Mouse (Mus musculus) right cerebral cortex, postnatal 25 days (tissue): ENCODE measurements around the gene Mipep.

Experiments used
- DNase-seq: peaks from one replicate; pipeline ENCODE4 v3.0.0; 2022

Mipep gene

DNA sequence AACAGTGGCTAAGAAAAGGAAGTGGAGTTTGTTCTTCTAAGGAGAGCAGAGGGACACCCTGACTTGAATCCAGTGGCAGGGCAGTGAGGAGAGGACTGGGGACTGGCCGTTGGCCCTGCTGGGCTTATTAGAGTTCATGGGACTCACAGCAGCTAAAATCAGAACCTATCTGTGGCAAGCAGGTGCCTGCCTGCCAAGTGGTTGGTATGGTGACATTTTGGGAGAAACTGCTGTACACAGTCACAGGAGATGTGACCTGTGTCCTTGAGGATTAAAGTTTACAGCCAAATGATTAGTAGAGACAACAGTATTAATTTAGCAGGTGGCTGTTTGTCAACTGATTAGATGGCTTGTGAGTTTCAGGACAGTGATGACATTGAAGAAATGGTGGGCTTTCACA is 21.5 kb downstream of the Mipep start:
- DNase-seq = no peak

DNA sequence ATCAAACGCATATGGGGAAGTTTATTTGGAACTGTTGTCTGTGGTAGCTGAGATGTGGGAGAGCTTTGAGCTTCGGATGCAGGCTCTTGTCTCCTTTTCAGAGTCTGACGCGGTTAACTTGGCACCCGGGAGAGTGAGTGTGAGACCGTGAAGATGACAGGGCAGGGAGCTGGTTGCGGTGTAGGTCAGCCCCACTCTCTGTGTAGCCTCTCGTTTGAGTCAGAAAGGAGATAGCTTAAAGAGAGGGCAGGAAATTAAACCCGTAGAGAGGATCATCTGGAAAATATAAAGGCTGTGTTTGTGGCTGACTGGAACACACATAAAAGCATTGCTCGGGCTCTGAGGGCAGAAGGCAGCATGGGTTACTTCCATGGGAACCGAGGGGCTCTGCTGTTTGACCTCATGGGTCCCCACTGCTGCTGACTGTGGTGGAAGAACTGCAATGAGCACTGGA is 22.5 kb downstream of the Mipep start:
- DNase-seq = no peak

DNA sequence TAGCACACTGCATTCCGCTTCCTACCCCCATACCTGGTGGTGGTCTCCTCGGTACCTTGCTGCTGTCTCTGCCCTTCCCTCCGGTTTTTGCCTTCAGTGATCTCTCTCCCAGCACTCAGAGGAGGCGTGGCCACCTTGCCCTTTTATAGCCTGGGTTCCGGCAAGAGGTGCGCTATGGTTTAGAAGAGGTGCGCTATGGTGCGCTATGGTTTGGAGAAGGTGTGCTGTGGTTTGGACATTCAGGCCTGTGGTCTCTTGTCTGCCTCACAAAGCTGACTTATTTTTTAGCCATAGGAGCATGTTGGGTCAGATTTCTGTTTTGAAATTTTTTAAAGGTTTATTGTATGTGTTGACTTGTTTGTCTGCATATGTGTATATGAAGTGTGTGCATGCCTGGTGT is 25.5 kb downstream of the Mipep start:
- DNase-seq = no peak

DNA sequence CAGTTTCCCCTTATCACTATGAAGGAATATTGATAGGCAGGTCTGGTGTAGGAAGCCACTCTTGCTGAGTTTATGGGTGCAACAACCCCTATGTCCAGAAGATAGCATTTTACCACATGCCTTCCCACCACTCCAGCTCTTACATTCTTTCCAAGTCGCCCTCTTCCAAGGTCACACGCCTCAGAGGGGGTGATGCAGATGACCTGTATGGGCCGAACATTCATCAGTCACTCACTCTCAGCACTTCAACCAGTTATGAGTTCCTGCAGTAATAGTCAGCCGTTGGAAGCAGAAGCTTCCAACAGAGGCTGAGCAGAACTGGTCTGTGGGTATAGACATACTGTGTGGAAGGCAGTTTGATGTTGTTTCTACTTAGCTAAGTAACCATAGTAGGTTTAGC is 27.2 kb downstream of the Mipep start:
- no peak for DNase-seq

DNA sequence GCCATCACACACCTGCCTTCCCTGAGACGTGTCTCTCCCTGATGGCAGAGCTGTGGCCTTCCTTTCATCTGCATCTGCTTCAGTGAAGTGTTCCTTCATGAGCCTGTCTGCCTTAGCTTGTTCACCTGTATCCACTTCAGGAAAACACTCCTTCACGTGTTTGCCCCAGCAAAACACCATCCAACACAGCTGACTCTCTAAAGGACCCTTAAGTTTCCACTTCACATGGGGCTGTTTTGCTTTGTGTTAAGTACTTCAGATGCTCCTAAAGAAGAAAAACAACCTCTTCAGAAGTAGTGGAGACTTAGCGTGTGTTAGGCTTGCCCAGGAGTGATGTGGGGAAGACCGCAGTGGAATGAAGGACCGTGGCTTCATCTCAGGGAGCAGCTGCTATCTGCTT is 30.7 kb downstream of the Mipep start:
- no peak for DNase-seq

DNA sequence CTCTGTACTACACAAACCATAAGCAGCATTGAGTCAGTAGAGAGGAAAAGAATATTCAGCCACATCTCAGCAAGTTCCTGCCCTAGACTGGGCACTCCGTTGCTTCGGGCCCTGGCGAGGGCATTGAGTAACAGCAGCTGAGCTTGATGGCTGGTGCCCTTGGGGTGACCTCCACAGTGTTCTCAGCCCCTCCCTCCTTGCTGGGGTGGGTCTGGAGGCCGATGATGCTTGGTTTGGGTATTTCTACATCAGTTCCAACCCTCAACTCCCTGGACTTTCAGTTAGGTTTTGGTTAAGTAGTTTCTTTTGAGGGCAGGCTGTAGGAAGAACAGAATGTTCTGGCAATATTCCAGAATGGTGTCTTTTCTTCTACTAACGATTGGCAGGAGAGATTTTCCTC is 33.7 kb downstream of the Mipep start:
- DNase-seq = no peak

DNA sequence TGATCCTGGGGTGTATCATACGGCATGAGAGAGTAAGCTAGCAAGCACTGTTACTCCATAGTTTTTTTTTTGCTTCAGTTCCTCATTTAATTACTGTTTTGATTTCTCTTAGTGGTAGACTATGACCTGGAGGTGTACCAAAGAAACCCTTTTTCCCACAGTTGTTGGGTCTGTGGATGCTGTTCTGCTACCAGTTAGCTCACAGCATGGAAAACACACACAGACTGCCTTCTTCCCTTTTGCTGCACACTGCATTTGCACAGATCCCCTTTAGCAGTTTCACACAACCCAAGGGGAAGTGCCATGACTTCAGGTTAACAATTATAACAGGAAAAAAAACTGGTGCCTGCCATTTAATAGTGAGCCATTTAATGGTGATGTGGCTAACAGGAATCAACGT is 45.7 kb downstream of the Mipep start:
- DNase-seq = no peak

DNA sequence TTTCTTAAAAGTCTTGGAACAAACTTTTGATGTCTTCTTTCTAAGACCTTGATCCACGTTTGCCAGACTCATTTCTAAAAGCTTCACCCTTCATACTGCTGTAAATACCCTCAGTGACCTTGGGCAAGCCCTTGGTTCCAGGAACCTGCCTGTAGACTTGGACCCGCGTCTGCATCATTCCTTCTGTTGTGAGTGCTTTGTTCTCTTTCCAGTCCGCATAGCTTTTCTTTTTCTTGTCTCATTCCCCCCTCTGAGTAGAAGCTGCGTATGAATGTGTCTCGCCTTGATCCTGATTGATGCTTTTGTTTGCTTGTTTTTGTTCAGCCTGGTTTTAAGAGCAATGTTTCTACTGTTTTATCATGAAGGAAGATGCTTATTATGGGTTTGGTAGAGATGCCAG is 52.3 kb downstream of the Mipep start:
- DNase-seq = no peak

DNA sequence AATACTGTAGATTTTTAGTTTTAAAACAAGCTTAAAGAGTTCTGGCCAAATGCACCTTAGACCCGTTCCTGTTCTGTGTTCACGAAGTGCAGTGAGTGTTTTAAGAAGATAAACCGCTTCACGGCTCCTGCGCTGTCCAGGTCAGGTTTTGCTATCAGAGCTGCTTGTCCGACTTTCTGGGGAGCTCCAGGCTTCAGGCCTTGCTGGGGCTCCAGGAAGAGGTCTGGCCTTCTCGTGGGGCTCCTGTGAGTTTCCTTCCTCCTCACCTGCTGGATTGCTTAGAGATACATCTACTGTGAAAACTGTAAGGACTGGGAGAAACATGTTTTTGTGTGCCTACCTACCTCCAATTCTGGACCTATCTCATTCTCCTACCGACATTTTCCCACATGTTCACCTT is 55.3 kb downstream of the Mipep start:
- DNase-seq = no peak

DNA sequence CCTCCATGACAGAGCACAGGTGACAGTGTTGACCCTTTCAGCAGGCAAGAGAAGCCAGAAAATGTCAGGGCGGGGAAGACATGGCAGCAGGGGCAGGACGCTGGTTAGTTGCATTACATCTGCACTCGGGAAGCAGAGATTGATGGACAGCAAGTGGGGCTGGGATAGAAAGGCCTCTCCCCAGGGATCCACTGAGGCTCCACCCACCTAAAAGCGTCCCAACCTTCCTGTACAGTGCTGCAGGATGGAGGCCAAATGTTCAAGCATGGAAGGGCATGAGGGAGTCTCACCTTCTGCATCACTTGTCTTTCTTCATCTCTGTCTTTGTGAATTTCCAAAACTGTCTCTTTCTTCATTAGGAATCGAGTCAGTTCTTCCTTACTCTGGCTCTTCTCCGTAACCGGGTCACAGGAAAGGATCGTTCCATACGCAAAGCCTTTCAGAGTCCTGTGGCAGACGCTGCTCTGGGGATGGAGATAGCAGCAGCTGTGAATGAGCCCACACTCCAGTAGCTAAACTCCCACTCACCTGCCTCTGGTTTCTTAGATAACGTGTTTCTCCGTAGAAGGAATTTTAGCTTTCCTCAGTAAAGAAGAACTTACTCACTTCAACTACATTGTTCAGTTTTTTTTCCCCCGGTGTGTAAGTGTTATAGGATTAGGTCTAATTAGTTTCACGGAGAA is 57.7 kb downstream of the Mipep start:
- DNase-seq = no peak

DNA sequence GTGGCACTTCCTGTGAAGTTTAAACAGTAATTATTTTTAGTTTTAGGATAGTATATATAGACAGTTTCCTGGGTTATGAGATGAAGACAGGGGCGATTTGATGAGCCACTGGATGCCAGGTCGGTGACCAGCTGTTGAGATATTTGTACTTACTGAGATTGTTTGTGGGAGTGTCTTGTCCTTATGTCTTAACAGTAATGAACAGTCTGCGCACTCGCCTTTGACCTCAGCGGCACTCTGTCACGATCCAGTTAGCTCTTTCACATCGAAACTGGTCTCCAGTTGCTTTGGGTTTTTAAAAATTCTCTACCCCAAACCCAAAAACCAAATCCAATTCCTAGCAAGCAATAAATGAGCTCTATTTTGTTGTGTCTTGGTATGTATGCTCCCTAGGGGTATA is 59.2 kb downstream of the Mipep start:
- DNase-seq = no peak

DNA sequence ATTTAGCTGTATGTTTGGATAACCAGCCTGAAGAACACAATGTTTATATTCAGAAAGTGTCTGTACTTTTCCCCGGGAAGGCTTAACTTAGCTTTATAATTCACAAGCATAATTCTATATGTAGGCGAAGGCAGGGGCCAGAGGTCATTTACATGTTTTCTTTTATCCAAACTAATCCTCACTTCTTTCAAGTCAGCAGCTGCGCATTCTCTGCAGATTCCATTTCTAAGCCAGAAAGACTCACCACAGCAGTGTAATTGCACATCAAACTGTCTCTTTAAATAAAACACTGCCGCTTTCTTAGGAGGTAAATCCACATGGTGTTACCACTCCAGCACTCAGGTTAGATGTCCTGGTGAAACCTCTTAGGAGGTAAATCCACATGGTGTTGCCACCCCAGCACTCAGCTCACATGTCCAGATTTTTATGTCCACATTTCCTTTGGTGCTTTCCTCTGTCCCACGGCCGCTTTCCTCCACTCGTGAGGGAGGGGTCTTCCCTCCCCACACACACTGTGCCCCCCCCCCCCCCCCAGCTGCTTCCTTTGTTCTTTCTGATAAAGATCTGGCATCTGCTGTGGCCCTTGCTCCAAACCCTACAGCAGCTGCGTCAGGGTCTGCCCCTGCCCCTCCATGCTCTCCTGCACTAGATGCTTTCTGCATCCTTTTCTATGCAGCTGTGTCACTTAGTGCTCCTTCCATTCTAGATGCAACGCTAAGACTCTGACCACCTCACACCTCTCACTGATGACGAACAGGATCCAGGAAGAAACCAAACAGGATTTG is 61.1 kb downstream of the Mipep start:
- DNase-seq = no peak

DNA sequence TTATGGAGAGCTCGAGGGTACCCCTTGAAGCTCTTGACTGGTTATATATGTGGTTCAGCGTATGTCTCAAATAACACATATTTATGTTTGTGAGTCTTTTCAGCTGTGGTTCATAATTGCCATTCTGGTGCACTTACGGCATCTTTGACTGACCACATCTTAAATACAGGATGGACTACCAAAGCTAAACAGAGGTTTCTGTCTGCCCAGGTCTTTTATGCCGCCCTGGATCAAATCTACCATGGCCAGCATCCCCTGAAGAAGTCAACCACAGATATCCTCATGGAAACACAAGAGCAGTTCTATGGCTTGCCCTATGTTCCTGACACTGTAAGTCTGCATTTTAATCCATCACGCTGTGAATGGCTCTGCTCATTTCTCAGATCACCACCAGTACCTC is 61.8 kb downstream of the Mipep start:
- no peak for DNase-seq

DNA sequence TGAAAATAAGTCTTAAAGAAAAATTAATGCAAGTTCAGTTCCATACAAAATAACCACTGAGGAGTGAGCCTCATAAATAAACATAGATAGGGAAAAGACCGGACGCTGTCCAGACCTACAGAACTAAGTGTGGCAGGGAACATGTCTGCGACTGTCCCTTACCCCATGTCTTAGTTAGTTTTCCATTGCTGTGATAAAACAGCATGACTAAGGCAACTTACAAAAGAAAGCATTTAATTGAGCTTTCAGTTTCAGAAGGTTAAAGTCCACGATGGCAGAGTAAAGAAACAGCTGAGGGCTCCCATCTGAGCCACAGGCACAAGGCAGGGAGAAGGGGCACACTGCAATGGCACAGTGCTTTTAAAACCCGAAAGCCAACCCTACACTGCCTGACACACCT is 63.8 kb downstream of the Mipep start:
- no peak for DNase-seq

DNA sequence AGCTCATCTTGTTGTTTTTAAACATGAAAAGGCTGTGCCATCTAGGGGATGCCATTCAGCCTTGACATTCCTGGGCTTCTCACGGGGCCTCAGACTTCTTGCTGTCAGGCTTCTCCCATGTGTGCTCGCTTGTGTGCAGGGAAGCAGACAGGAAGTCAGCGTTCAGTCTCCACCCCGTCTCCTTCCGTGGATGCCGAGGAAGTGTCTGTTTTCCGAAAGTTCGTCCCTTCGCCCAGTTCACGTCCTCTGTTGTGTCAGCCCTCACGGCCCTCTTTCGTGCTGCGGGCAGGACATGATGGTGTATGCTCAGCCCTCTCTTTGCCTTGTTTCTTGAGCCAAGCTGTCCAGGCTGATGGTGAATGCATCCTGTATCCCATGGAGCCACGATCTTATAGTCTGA is 65.7 kb downstream of the Mipep start:
- no peak for DNase-seq

DNA sequence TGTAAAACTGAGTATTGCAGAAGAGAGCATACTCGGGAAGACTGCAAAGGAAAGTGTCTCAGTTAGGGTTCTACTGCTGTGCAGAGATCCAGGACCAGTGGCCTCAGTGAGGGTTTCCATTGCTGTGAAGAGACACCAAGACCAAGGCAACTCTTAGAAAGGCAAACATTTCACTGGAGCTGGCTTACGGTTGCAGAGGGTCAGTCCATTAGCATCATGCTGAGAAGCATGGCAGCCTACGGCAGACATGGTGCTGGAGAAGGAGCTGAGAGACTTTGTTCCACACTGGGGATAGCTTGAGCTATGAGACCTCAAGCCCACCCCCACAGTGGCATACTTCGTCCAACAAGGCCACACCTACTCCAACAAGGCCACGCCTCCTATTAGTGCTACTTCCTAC is 67.3 kb downstream of the Mipep start:
- DNase-seq = no peak

DNA sequence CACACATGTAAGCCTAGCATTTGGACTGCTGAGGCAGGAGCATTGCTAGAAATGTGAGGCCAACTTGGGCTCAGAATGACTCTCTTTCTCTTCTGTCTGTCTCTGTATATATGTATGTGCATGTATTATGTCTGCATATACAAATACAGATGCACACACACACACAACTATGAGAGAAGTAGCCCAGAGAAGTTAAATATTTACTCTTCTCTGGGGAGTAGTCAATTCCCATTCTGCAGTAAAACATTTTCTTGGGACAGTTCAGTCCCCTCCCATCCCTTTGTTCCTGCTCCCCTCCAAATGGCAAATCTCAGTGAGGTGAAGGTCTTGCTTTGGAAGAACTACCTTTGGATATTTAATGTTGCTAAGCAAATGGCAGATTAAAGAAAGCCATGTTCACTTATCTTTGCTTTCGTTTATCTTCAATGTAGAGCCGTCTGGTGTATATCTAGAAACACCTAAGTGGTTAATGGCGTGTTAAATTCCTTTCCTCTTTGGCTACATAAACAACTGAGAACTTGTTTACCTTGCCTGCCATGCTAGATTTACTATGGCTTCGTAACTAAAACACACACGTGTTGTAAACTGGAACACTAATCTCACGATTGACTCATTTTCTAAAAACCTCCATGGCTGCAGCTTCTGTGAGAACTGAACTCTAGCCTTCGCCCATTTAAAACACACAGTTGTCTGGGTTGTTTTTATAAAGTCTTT is 72.0 kb downstream of the Mipep start:
- no peak for DNase-seq

DNA sequence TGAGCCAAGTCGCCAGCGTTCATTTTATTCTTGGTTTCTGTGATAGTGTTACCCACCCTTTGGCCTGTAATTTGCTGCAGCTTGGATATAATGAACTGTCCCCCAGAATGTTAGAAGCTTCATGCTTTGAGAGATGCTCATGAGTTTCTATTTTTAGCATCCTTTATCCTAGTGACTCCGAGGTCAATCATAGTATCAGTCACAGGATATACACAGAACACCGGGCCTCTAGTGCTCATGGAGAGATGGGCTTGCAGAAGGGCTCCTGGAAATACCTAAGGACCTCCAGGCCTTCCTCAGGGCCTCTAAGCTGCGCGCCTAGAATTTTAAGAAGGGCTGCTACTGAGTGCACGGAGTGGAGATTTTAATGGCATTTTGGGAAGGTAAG is 72.5 kb downstream of the Mipep start:
- DNase-seq = no peak

DNA sequence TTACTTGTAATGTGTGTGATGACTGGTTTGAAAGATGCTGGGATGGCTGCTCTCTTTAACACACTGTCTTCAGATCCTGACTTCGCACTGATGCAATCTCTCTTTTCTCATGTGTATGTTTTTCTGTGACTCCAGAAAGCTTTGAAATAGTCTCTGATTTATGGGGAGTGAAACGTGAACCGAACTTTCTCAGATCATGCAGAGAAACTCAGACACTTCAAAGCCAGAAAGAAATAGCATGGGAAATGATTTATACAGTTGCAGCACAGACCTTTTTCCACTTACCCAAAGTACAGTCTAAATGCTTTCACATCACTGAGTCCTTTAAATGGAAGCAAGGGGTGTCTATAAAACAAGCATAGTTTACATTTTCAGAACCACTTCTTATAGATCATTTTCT is 79.0 kb downstream of the Mipep start:
- no peak for DNase-seq

DNA sequence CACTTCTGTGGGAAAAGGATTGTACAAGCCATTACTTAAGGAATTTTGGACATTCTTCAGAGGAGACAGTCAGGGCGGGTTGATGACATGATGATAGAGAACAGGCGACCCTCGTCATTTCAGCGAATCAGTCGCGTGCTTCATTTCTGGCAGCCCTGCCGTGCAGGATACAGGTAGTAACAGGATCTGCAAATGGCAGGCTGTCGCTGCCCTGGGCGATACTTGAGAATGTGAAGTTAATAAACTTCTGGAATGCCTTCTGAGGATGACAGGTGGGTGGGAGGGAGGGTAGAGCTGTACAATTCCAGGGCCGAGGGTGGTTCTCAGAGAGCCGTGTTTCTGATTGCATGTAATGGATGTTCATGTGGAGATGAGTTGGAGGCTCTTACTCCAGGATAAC is 82.0 kb downstream of the Mipep start:
- no peak for DNase-seq

DNA sequence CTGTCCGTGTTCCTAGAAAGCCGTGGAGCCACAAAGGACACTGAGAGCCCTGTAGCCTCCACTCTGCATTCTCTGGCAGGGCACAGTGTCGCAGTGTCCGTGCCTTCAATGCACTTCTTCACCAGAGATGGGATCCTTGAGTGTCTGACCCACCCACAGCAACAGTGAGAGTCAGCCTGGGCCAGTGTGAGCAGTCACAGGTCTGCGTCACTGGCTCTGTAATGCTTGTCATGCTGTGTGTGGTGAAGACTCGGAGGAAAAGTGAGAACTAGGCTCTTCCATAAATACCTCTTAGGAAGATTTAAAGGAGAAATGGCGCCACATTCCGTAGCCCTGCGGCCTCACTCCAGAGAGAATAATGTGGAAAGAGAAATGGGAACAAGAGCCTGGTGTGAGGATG is 84.0 kb downstream of the Mipep start:
- no peak for DNase-seq

DNA sequence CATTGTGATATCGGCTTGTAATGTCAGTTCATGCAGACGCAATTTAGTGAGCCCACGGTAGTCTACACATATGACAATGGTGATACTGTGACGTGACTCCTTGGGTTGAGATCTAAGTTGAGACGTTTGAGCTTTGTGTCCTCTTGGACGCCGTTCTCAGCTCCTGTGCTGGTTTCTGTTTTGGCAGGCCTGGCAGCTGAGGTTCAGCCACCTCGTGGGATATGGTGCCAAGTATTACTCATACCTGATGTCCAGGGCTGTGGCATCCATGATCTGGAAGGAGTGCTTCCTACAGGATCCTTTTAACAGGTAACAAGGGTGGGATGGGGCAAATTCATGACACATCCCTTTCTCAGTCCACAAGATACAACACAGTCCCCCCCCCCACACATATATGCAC is 87.5 kb downstream of the Mipep start:
- DNase-seq = no peak

DNA sequence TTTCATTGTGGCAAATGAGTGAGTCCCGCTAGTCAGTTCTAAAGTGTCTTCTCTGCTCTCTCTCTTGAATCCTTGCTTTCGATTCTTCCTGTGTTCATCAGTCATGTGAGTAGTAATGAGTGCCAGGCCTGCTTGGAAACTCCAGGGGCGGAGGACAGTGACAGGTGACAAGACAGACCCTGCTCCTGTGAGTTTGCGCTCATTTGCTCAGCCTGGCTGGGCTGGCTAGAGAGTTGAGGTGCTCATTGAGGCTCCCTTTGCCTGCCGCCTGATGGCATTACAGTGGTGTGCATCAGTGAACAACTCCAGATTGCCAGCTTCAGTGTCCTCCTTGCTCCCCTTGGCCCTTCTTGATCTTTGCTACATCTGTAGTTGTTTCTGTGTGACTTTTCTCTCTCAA is 97.7 kb downstream of the Mipep start:
- DNase-seq = no peak

DNA sequence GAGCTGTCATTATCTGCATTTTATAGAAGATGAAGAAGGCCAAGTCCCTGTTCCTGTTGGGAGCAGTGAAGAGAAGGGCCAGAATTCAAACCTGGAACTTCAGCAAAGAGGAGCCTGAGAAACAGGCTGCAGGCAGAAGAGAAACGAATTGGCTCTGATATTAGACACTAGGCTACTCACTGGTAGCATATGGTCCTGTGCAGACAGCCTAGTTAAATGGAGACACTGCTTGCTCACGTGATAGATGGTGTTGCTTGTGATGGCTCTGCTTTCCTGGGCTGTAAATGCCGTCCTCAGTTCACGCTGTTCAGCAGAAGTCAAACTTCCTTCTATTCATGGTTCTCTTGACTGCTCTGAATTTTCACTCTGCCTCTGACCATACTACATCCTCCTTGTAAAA is 98.3 kb downstream of the Mipep start:
- DNase-seq = no peak
